In genomic region chr17:46594606-46595005, GRCm38 (mm10) we compare ENCODE assay signal across 13 mouse cellular contexts. TPM values are rescaled to one million over a fixed set of nuclear protein-coding genes. Genes with fewer than 3 reads are reported as not detected.
A peak's percentile ranks its signal among the peaks of the same experiment; 100 is the strongest.
DNase-seq lines count a peak whose midpoint lies in the region; ATAC-seq and TF ChIP-seq lines count a peak whose summit lies in the region.
"Had no signal": no experiment of that assay in that cellular context is flagged by ENCODE, and none has a peak within 500 bp of the region (broad histone marks: within the 10 kb centered on the region; RNA-seq: fewer than 3 reads in every experiment).

No protein-coding gene starts in this region.

- H3K9ac ChIP-seq in hindbrain, embryonic 12.5 days, result no peak overlapping the region
- H3K9ac ChIP-seq in hindbrain, embryonic 14.5 days, result no peak overlapping the region
- no peak overlapping the region for H3K9ac ChIP-seq in ES-Bruce4 (ENCODE audit: low read depth, poor library complexity, severe bottlenecking)
- H3K9ac ChIP-seq in limb, embryonic 12.5 days (replicated peaks), result no peak overlapping the region
- H3K9ac ChIP-seq: neural tube, embryonic 12.5 days had no signal

- peaks cover 21% of the 10 kb centered on the region for H3K36me3 ChIP-seq in hindbrain, embryonic 12.5 days
- H3K36me3 ChIP-seq in hindbrain, embryonic 14.5 days (replicated peaks; ENCODE audit: control insufficient read depth, insufficient read depth), result peaks cover 13% of the 10 kb centered on the region
- peaks cover 4% of the 10 kb centered on the region; the same call in 1 of the 2 replicates for H3K36me3 ChIP-seq in ES-Bruce4 (ENCODE audit: control insufficient read depth, insufficient read depth, low read length, poor library complexity, severe bottlenecking)
- peaks cover 47% of the 10 kb centered on the region for H3K36me3 ChIP-seq in limb, embryonic 12.5 days

- peak; percentile 80; the same call in 1 of the 2 replicates for TF ChIP-seq EP300 in ES-Bruce4 (IDR thresholded peaks at IDR 0.05; ENCODE audit: insufficient read depth, low read depth, low read length)

- H3K4me1 ChIP-seq in hindbrain, embryonic 12.5 days, result peaks cover 18% of the 10 kb centered on the region
- H3K4me1 ChIP-seq in hindbrain, embryonic 14.5 days (replicated peaks; ENCODE audit: control insufficient read depth, insufficient read depth, low read length), result peaks cover 6% of the 10 kb centered on the region; the same call in 1 of the 2 replicates
- peaks cover 18% of the 10 kb centered on the region for H3K4me1 ChIP-seq in ES-Bruce4 (ENCODE audit: control insufficient read depth, insufficient read depth, low read length)
- H3K4me1 ChIP-seq in limb, embryonic 12.5 days (replicated peaks), result peaks cover 19% of the 10 kb centered on the region

- TF ChIP-seq CTCF in ES-Bruce4 (IDR thresholded peaks at IDR 0.05; ENCODE audit: low read depth, low read length), result no peak

- DNase-seq in hindbrain, embryonic 14.5 days (ENCODE audit: low spot score), result no peak
- DNase-seq in embryo, embryonic 11 days, result peak; percentile 52
- DNase-seq in urinary bladder, postnatal 4 days (ENCODE audit: low spot score in 2 of 2), result no peak
- DNase-seq in adrenal gland, adult (ENCODE audit: inconsistent age in 2 of 2, low spot score in 1 of 2), result no peak
- DNase-seq: cerebellum, adult 9-11 months; gastrocnemius, postnatal 14 days; kidney, adult 18-20 months; thymus, postnatal 4 days had no signal

- peak; percentile 46; the same call in 1 of the 2 replicates for ATAC-seq in hindbrain, embryonic 12.5 days (ENCODE audit: low FRiP score)
- no peak for ATAC-seq in hindbrain, embryonic 14.5 days (ENCODE audit: low FRiP score)
- peak; percentile 71 for ATAC-seq in limb, embryonic 12.5 days (ENCODE audit: insufficient number of reproducible peaks, insufficient read depth, low FRiP score, low TSS enrichment, low read depth)
- ATAC-seq: lung, postnatal 0 days had no signal

- TF ChIP-seq POLR2A in ES-Bruce4 (IDR thresholded peaks at IDR 0.05; ENCODE audit: insufficient read depth, low read length), result no peak

- WGBS in hindbrain, embryonic 12.5 days, result 57% methylated on average over 9 of the region's 9 CpGs
- 51% methylated on average over 9 of the region's 9 CpGs for WGBS in hindbrain, embryonic 14.5 days
- 8% methylated on average over 9 of the region's 9 CpGs for WGBS in limb, embryonic 12.5 days

- no peaks in the 10 kb centered on the region for H3K9me3 ChIP-seq in hindbrain, embryonic 12.5 days (replicated peaks)
- no peaks in the 10 kb centered on the region for H3K9me3 ChIP-seq in hindbrain, embryonic 14.5 days (ENCODE audit: control insufficient read depth, low read length)
- H3K9me3 ChIP-seq in ES-Bruce4 (replicated peaks; ENCODE audit: control insufficient read depth, insufficient read depth, low read length, poor library complexity, severe bottlenecking), result no peaks in the 10 kb centered on the region
- no peaks in the 10 kb centered on the region for H3K9me3 ChIP-seq in limb, embryonic 12.5 days
- H3K9me3 ChIP-seq: neural tube, embryonic 12.5 days had no signal

- no peak overlapping the region for H3K4me2 ChIP-seq in hindbrain, embryonic 12.5 days (replicated peaks)
- H3K4me2 ChIP-seq in hindbrain, embryonic 14.5 days (replicated peaks), result no peak overlapping the region
- H3K4me2 ChIP-seq in limb, embryonic 12.5 days, result peak overlapping the region; percentile 25; the same call in 1 of the 2 replicates
- H3K4me2 ChIP-seq: neural tube, embryonic 12.5 days had no signal

- no peak overlapping the region for H3K4me3 ChIP-seq in hindbrain, embryonic 12.5 days
- no peak overlapping the region for H3K4me3 ChIP-seq in hindbrain, embryonic 14.5 days (replicated peaks; ENCODE audit: low read length)
- no peak overlapping the region for H3K4me3 ChIP-seq in ES-Bruce4 (ENCODE audit: low read depth, low read length)
- H3K4me3 ChIP-seq in limb, embryonic 12.5 days (replicated peaks), result no peak overlapping the region
- H3K4me3 ChIP-seq: neural tube, embryonic 12.5 days had no signal

- H3K27ac ChIP-seq in hindbrain, embryonic 12.5 days, result peak overlapping the region; percentile 62
- no peak overlapping the region for H3K27ac ChIP-seq in hindbrain, embryonic 14.5 days
- H3K27ac ChIP-seq in ES-Bruce4 (ENCODE audit: insufficient read depth, low read length), result peak overlapping the region; percentile 30; the same call in 1 of the 2 replicates
- H3K27ac ChIP-seq in limb, embryonic 12.5 days, result peak overlapping the region; percentile 78
- H3K27ac ChIP-seq: neural tube, embryonic 12.5 days had no signal

- H3K27me3 ChIP-seq in hindbrain, embryonic 12.5 days, result no peaks in the 10 kb centered on the region
- no peaks in the 10 kb centered on the region for H3K27me3 ChIP-seq in hindbrain, embryonic 14.5 days (ENCODE audit: control insufficient read depth, insufficient read depth, low read length)
- H3K27me3 ChIP-seq in ES-Bruce4 (ENCODE audit: control insufficient read depth, insufficient read depth, low read length, poor library complexity, severe bottlenecking), result no peaks in the 10 kb centered on the region
- no peaks in the 10 kb centered on the region for H3K27me3 ChIP-seq in limb, embryonic 12.5 days
- H3K27me3 ChIP-seq: neural tube, embryonic 12.5 days had no signal

RNA-seq across cellular contexts. Expression of gene Ptk7, which starts 34.7 kb away (rescaled TPM):
- 80.9 and 81.9 TPM in 2 replicates for polyA plus RNA-seq in hindbrain, embryonic 12.5 days (2016; fragmentation: Nextera tagmentation; extraction: Ambion mirVana)
- polyA plus RNA-seq in hindbrain, embryonic 14.5 days (2014; fragmentation: Nextera tagmentation; extraction: Ambion mirVana), result 19.2 and 20.6 TPM in 2 replicates
- 110 and 113 TPM in 2 replicates for polyA plus RNA-seq in ES-Bruce4 (2011; ENCODE audit: insufficient read depth, insufficient read length, low read depth, missing spikeins)
- 156 and 165 TPM in 2 replicates for polyA plus RNA-seq in limb, embryonic 12.5 days (2016; fragmentation: Nextera tagmentation; extraction: Ambion mirVana)

RNA-seq across cellular contexts. Expression of gene Srf, which starts 38.6 kb away (rescaled TPM):
- 5.9 and 8.1 TPM in 2 replicates for polyA plus RNA-seq in hindbrain, embryonic 12.5 days (2016; fragmentation: Nextera tagmentation; extraction: Ambion mirVana)
- polyA plus RNA-seq in hindbrain, embryonic 14.5 days (2014; fragmentation: Nextera tagmentation; extraction: Ambion mirVana), result 5.2 and 6.5 TPM in 2 replicates
- polyA plus RNA-seq in ES-Bruce4 (2011; ENCODE audit: insufficient read depth, insufficient read length, low read depth, missing spikeins), result 40.5 and 42.0 TPM in 2 replicates
- 11.8 and 12.4 TPM in 2 replicates for polyA plus RNA-seq in limb, embryonic 12.5 days (2016; fragmentation: Nextera tagmentation; extraction: Ambion mirVana)

RNA-seq across cellular contexts. Expression of gene Cul9, which starts 48.4 kb away (rescaled TPM):
- polyA plus RNA-seq in hindbrain, embryonic 12.5 days (2016; fragmentation: Nextera tagmentation; extraction: Ambion mirVana), result 14.1 and 14.9 TPM in 2 replicates
- polyA plus RNA-seq in hindbrain, embryonic 14.5 days (2014; fragmentation: Nextera tagmentation; extraction: Ambion mirVana), result 14.6 and 14.7 TPM in 2 replicates
- 4.4 and 6.2 TPM in 2 replicates for polyA plus RNA-seq in ES-Bruce4 (2011; ENCODE audit: insufficient read depth, insufficient read length, low read depth, missing spikeins)
- 8.9 and 10.8 TPM in 2 replicates for polyA plus RNA-seq in limb, embryonic 12.5 days (2016; fragmentation: Nextera tagmentation; extraction: Ambion mirVana)

RNA-seq across cellular contexts. Expression of gene Klc4, which starts 51.2 kb away (rescaled TPM):
- 37.8 and 40.0 TPM in 2 replicates for polyA plus RNA-seq in hindbrain, embryonic 12.5 days (2016; fragmentation: Nextera tagmentation; extraction: Ambion mirVana)
- 26.2 and 30.5 TPM in 2 replicates for polyA plus RNA-seq in hindbrain, embryonic 14.5 days (2014; fragmentation: Nextera tagmentation; extraction: Ambion mirVana)
- 10.1 TPM in 2 replicates for polyA plus RNA-seq in ES-Bruce4 (2011; ENCODE audit: insufficient read depth, insufficient read length, low read depth, missing spikeins)
- 27.2 and 27.6 TPM in 2 replicates for polyA plus RNA-seq in limb, embryonic 12.5 days (2016; fragmentation: Nextera tagmentation; extraction: Ambion mirVana)

RNA-seq across cellular contexts. Expression of gene Mrpl2, which starts 51.4 kb away (rescaled TPM):
- 79.7 and 88.2 TPM in 2 replicates for polyA plus RNA-seq in hindbrain, embryonic 12.5 days (2016; fragmentation: Nextera tagmentation; extraction: Ambion mirVana)
- polyA plus RNA-seq in hindbrain, embryonic 14.5 days (2014; fragmentation: Nextera tagmentation; extraction: Ambion mirVana), result 66.5 and 71.2 TPM in 2 replicates
- 65.8 and 70.9 TPM in 2 replicates for polyA plus RNA-seq in ES-Bruce4 (2011; ENCODE audit: insufficient read depth, insufficient read length, low read depth, missing spikeins)
- polyA plus RNA-seq in limb, embryonic 12.5 days (2016; fragmentation: Nextera tagmentation; extraction: Ambion mirVana), result 99.5 and 112 TPM in 2 replicates
